Mouse (Mus musculus) heart, postnatal 0 days (tissue): Measurements from ENCODE around the gene Adipoq.

ENCODE experiments used
- CTCF ChIP-seq: IDR thresholded peaks from 2 replicates; pipeline ENCODE4 v1.5.1; 2016; ENCODE audit warnings: antibody characterized with exemption, control low read depth, low read depth
- EP300 ChIP-seq: IDR thresholded peaks from 2 replicates; pipeline ENCODE4 v1.6.1; 2016; ENCODE audit warnings: antibody characterized with exemption, low read depth

- no peak for TF ChIP-seq EP300
- no peak for TF ChIP-seq CTCF
Observed at GRCm38 (mm10) chr16:23099632-23100031, 46.7 kb upstream of the Adipoq start.
